Mouse (Mus musculus) intestine, embryonic 15.5 days (tissue): ENCODE results near the gene Rplp0. TPM values are rescaled to one million over a fixed set of nuclear protein-coding genes. Genes with fewer than 3 reads are reported as not detected.

ENCODE experiments used
- ATAC-seq: fragments of 200-750 bp; cut with Nextera tagmentation; 2 replicates; pipeline ENCODE4 v1.8.0; 2017; ENCODE audit warnings: moderate TSS enrichment, moderate library complexity
- H3K27ac ChIP-seq: fragments of 300-500 bp; sonication (generic); 2 replicates; pipeline ENCODE4 v1.5.1; 2015; ENCODE audit warnings: mild to moderate bottlenecking, inconsistent platforms
- H3K27me3 ChIP-seq: fragments of 300-500 bp; sonication (generic); replicated peaks from 2 replicates; pipeline ENCODE4 v1.6.1; 2015; ENCODE audit warnings: inconsistent platforms
- H3K36me3 ChIP-seq: fragments of 300-500 bp; sonication (generic); 2 replicates; pipeline ENCODE4 v1.6.1; 2015; ENCODE audit warnings: inconsistent platforms
- H3K4me1 ChIP-seq: fragments of 300-500 bp; sonication (generic); replicated peaks from 2 replicates; pipeline ENCODE4 v1.6.1; 2015; ENCODE audit warnings: inconsistent platforms
- H3K4me2 ChIP-seq: fragments of 300-500 bp; sonication (generic); replicated peaks from 2 replicates; pipeline ENCODE4 v1.6.1; 2015; ENCODE audit warnings: mild to moderate bottlenecking, inconsistent platforms
- H3K4me3 ChIP-seq: fragments of 300-500 bp; sonication (generic); replicated peaks from 2 replicates; pipeline ENCODE4 v1.5.1; 2015; ENCODE audit warnings: inconsistent platforms
- H3K9ac ChIP-seq: fragments of 300-500 bp; sonication (generic); 2 replicates; pipeline ENCODE4 v1.6.1; 2015; ENCODE audit warnings: inconsistent platforms
- H3K9me3 ChIP-seq: fragments of 300-500 bp; sonication (generic); 2 replicates; pipeline ENCODE4 v1.6.1; 2016; ENCODE audit warnings: inconsistent platforms
- WGBS: fragments of 180-500 bp; shearing (Covaris S2); methylation state at CpG from one replicate; pipeline ENCODE4 v1.1.7; 2015; 5-methylcytosine and 5-hydroxymethylcytosine counted together
- polyA plus RNA-seq: library from polyadenylated mRNA; unstranded; fragments of >200 nt; fragmentation: Nextera tagmentation; extraction: Ambion mirVana; gene quantifications from 2 replicates; pipeline ENCODE4 v1.2.1, GENCODE M21; 2015

Rplp0 gene
- polyA plus RNA-seq, 1 experiment from 2014 or later, result 1,607 TPM

GRCm38 (mm10) chr5:115558182-115558794 lies 979 bp upstream of the Rplp0 start:
- Histone ChIP-seq H3K27ac (no peak overlapping the region), H3K4me2 (no peak overlapping the region), H3K4me1 (peaks cover 17% of the 10 kb centered on the region; the same call in 1 of the 2 replicates), H3K27me3 (no peaks in the 10 kb centered on the region), H3K9ac (no peak overlapping the region), H3K36me3 (peaks cover 30% of the 10 kb centered on the region), H3K4me3 (no peak overlapping the region), H3K9me3 (no peaks in the 10 kb centered on the region)
- WGBS, result 91% methylated on average over 14 of the region's 14 CpGs
- ATAC-seq, result no peak

- peak overlapping the region; percentile 84; the same call in 1 of the 2 replicates for H3K27ac ChIP-seq
- WGBS, result 34% methylated on average over 13 of the region's 13 CpGs
- H3K4me3 ChIP-seq, result peak overlapping the region; percentile 93
- H3K9me3 ChIP-seq, result no peaks in the 10 kb centered on the region
- H3K27me3 ChIP-seq, result no peaks in the 10 kb centered on the region
- peaks cover 24% of the 10 kb centered on the region; the same call in 1 of the 2 replicates for H3K4me1 ChIP-seq
- peaks cover 25% of the 10 kb centered on the region for H3K36me3 ChIP-seq
- H3K4me2 ChIP-seq, result peak overlapping the region; percentile 70
- no peak for ATAC-seq
- peak overlapping the region; percentile 99 for H3K9ac ChIP-seq
Measured at GRCm38 (mm10) chr5:115560336-115560905, 1.2 kb downstream of the Rplp0 start.

DNA sequence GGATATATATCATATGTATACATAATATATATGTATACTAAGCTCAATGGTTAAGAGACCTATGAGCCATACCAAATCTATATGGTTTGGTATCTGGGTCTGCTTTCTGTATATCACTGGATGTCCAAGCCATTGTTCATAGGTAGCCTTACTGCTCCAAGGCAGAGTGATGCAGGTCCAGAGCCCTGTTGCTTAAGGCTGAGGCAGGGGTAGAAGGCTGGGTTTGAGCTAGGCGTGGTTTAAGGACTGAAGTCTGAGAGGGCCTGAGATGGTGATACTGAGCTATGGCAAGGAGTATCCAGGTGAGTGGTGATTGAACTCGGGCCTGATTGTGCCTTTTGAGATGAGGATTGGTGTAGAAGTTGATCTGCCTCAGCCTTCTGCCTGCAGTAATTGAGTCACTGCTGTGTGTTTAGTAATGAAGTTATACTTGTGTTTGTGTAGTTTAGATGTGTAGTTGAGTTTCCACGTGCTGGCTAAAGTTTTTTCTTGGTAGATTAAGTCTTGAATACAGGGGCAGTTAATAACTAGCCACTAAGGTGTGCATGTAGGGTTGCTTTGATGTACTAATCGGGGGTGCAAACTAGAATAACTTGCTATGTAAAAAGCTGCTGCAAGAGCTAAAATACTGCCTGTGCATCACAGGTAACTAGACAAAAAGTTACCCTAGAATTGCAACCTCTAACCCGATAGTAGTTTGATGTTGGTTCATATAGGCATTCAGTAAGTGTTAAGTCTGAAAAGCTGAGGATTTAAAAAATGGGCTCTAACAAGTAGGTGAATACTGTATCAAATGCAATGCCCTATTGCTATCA lies 4.7 kb downstream of the Rplp0 start:
- H3K4me3 ChIP-seq, result no peak overlapping the region
- H3K9me3 ChIP-seq, result no peaks in the 10 kb centered on the region
- WGBS, result 44% methylated on average over 5 of the region's 5 CpGs
- H3K4me2 ChIP-seq, result peak overlapping the region; percentile 90
- H3K36me3 ChIP-seq, result peaks cover 25% of the 10 kb centered on the region
- H3K27me3 ChIP-seq, result no peaks in the 10 kb centered on the region
- peaks cover 38% of the 10 kb centered on the region for H3K4me1 ChIP-seq
- ATAC-seq, result no peak
- peak overlapping the region; percentile 78; the same call in 1 of the 2 replicates for H3K27ac ChIP-seq
- 0 out of 2 replicates have a peak overlapping the region, but pooled peaks have one; percentile 98 for H3K9ac ChIP-seq

DNA sequence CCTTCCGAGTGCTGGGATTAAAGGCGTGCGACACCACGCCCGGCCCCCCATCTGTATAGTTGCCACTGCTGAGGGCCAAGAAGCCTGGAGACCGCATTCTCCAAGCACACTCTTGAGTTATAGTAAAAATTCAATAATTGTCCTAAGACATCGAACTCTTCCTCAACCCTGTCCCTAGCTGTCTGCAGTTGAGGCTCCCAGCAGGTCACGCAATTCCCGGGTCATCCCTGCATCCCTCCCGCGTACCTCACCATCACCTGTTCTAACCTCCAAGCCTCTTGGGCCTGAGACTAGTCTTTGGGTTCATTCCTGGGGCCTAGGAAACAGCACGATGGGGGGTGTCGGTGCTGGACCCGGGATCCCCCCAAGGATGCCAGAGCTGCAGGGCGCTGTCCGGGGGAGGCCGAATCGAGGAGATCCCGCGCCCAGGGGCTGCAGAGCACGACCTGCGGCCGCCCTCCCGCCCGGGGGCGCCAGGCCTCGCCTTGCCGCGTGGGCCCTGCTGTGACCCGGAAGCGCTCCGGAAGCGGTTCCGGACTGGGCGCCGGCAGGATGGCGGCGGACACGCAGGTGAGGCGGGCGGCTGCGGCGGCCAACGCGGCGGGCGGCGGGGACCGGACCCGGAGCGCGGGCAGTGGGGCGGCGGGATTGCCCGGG lies 5.6 kb downstream of the Rplp0 start, which contains the start of gene Gcn1l1:
TSS of gene Gcn1l1 (plus strand) at position 518 of the 657 bp plus-strand sequence.
- peak within 1 kb of the TSS; percentile 94 for H3K4me3 ChIP-seq
- peaks cover 25% of the 10 kb centered on the region for H3K36me3 ChIP-seq
- peaks cover 38% of the 10 kb centered on the region for H3K4me1 ChIP-seq
- peak within 1 kb of the TSS; percentile 98 for H3K9ac ChIP-seq
- 2% methylated on average over 55 of the region's 55 CpGs for WGBS
- H3K27me3 ChIP-seq, result no peaks in the 10 kb centered on the region
- ATAC-seq, result peak; percentile 92
- no peaks in the 10 kb centered on the region for H3K9me3 ChIP-seq
- H3K27ac ChIP-seq, result peak within 1 kb of the TSS; percentile 78
- peak within 1 kb of the TSS; percentile 90 for H3K4me2 ChIP-seq

DNA sequence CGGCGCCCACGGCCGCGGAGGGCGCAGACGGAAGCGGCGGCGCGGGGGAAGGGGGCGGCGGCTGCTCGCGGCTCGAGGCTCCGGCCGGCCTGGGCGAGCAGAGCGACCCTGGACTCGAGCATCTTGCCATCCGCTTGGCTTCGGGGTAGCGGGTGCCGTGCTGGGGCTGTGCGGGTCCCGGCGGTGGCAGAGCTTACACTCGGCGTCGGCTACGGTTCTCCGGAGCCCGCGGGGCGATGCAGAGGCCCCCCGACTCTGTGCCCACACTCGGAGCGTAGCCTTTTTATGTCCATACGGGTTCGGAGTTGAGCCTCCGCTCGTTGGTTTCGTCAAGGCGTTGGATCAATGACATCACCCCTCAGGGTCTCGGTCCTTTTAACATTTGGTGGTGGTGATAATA lies 6.1 kb downstream of the Rplp0 start:
- H3K27me3 ChIP-seq, result no peaks in the 10 kb centered on the region
- peak overlapping the region; percentile 94 for H3K4me3 ChIP-seq
- H3K4me1 ChIP-seq, result peaks cover 36% of the 10 kb centered on the region
- under 1% methylated on average over 39 of the region's 46 CpGs for WGBS
- peaks cover 25% of the 10 kb centered on the region for H3K36me3 ChIP-seq
- peak overlapping the region; percentile 90 for H3K4me2 ChIP-seq
- peak overlapping the region; percentile 78 for H3K27ac ChIP-seq
- peak overlapping the region; percentile 98 for H3K9ac ChIP-seq
- peak; percentile 35 for ATAC-seq
- no peaks in the 10 kb centered on the region for H3K9me3 ChIP-seq

DNA sequence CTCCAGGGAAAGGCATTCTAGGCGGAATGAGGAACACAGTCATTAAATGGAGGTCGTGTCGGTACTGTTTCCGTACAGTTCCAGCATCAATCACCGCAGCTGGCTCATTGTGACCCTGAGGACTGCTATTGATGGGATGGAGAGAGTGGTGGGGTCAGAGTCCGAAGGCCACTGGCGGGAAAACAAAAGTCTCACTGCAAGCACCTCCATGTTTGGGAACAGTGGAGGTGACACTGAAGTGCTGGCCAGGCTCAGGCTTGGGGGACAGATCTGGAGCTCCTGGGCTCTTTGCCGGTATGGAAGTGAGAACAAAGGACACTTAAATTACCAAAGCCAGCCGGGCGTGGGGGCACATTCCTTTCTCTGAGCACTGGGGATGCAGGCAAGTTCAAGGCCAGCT lies 9.4 kb downstream of the Rplp0 start:
- Histone ChIP-seq H3K4me2 (no peak overlapping the region), H3K4me3 (no peak overlapping the region), H3K9ac (no peak overlapping the region), H3K27ac (peak overlapping the region; percentile 56), H3K4me1 (peaks cover 26% of the 10 kb centered on the region), H3K36me3 (peaks cover 10% of the 10 kb centered on the region), H3K9me3 (no peaks in the 10 kb centered on the region), H3K27me3 (no peaks in the 10 kb centered on the region)
- WGBS, result 42% methylated on average over 10 of the region's 10 CpGs
- peak; percentile 24; the same call in 1 of the 2 replicates for ATAC-seq

DNA sequence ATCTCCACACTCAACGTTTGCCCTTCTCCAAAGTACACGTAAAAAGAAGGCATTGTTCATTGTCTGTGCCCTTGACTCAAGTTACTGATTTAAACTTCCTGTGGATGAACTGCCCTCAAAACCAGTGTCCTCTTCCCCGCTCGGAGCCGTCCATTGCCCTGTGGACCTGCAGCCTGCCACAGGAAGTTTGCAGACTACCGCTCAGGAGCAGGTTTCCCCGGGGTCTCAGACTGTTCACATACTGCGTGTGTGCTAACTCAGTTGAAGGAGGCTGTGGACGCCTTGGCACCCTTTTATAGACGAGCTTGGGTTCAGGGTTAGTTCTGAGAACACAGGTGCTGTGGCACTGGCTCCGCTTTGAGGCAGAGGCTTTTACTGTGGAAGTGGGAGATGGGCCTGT lies 10.0 kb downstream of the Rplp0 start:
- Histone ChIP-seq H3K4me2 (no peak overlapping the region), H3K9ac (no peak overlapping the region), H3K4me1 (peaks cover 24% of the 10 kb centered on the region), H3K36me3 (peaks cover 8% of the 10 kb centered on the region; the same call in 1 of the 2 replicates), H3K27me3 (no peaks in the 10 kb centered on the region), H3K9me3 (no peaks in the 10 kb centered on the region), H3K27ac (no peak overlapping the region), H3K4me3 (no peak overlapping the region)
- 67% methylated on average over 11 of the region's 11 CpGs for WGBS
- ATAC-seq, result no peak

DNA sequence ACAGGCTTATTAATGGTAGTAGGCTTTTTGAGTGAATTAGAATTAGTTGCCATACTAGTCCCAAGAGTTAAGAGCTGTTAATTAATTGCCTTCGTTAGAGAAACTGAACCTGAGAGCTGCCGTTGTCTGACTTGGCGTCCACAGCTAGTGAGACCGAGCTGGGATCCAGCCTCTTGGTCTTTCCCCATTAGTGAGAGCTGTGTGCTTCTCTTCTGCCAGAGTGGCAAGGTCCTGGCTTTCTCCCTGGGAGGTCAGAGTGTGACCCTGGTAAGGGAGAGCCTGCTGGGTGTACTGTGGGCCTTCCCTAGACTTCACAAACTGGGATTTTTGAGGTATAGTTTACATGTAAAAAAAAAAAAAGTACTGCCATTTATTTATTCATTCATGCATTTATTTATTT lies 10.5 kb downstream of the Rplp0 start:
- H3K36me3 ChIP-seq, result peaks cover 10% of the 10 kb centered on the region
- peaks cover 21% of the 10 kb centered on the region for H3K4me1 ChIP-seq
- 83% methylated on average over 4 of the region's 4 CpGs for WGBS
- no peak overlapping the region for H3K4me3 ChIP-seq
- no peak overlapping the region for H3K27ac ChIP-seq
- ATAC-seq, result no peak
- H3K27me3 ChIP-seq, result no peaks in the 10 kb centered on the region
- H3K9ac ChIP-seq, result no peak overlapping the region
- H3K9me3 ChIP-seq, result no peaks in the 10 kb centered on the region
- no peak overlapping the region for H3K4me2 ChIP-seq

GRCm38 (mm10) chr5:115571086-115571485 lies 11.8 kb downstream of the Rplp0 start:
- peaks cover 18% of the 10 kb centered on the region for H3K36me3 ChIP-seq
- H3K4me1 ChIP-seq, result peaks cover 15% of the 10 kb centered on the region
- no peak overlapping the region for H3K4me2 ChIP-seq
- no peak overlapping the region for H3K27ac ChIP-seq
- no peak overlapping the region for H3K4me3 ChIP-seq
- WGBS, result 88% methylated on average over 7 of the region's 7 CpGs
- H3K9ac ChIP-seq, result no peak overlapping the region
- no peaks in the 10 kb centered on the region for H3K27me3 ChIP-seq
- no peak for ATAC-seq
- no peaks in the 10 kb centered on the region for H3K9me3 ChIP-seq

GRCm38 (mm10) chr5:115572679-115573535 lies 13.6 kb downstream of the Rplp0 start:
- Histone ChIP-seq H3K36me3 (peaks cover 26% of the 10 kb centered on the region), H3K4me1 (peaks cover 10% of the 10 kb centered on the region), H3K27ac (peak overlapping the region; percentile 77), H3K9ac (no peak overlapping the region), H3K4me2 (no peak overlapping the region), H3K27me3 (no peaks in the 10 kb centered on the region), H3K9me3 (no peaks in the 10 kb centered on the region), H3K4me3 (no peak overlapping the region)
- 41% methylated on average over 17 of the region's 17 CpGs for WGBS
- ATAC-seq, result no peak

DNA sequence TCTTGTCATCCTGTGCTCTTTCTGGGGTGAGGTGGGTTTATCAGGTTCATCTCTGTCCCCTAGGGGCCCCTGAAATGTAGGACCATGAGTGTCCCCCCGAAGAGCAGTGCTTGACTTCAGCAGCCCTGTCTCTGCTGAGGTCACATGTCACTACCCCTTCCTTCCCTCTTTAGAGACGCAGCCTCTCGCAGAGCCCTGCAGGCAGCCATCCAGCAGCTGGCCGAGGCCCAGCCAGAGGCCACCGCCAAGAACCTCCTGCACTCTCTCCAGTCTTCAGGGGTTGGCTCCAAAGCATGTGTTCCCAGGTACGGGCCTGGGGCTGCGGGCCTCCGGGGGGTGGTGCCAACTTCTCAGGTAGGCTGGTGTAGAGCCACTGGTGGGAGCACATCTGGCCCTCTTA lies 15.7 kb downstream of the Rplp0 start:
- no peak overlapping the region for H3K4me3 ChIP-seq
- no peaks in the 10 kb centered on the region for H3K9me3 ChIP-seq
- no peak overlapping the region for H3K9ac ChIP-seq
- ATAC-seq, result no peak
- no peak overlapping the region for H3K27ac ChIP-seq
- peaks cover 41% of the 10 kb centered on the region for H3K36me3 ChIP-seq
- 0 out of 2 replicates have a peak, but pooled peaks cover 2% of the 10 kb centered on the region for H3K4me1 ChIP-seq
- WGBS, result 82% methylated on average over 8 of the region's 8 CpGs
- H3K4me2 ChIP-seq, result no peak overlapping the region
- no peaks in the 10 kb centered on the region for H3K27me3 ChIP-seq
